Mouse (Mus musculus): Measurements from ENCODE around the gene Gm47791. TPM values are rescaled to one million over a fixed set of nuclear protein-coding genes. Genes with fewer than 3 reads are reported as not detected.

Gene Gm47791
- not detected in 2 replicates for polyA plus RNA-seq (2011; ENCODE audit: insufficient read length, low read depth, missing spikeins)

GRCm38 (mm10) chr1:82771022-82771586 lies at the start of gene Gm47791:
Gene Gm47791, minus strand, starts transcription at chr1:82771243.
- Histone ChIP-seq H3K4me3 (ENCODE audit: insufficient read depth, low read length) (no peak within 1 kb of the TSS), H3K4me1 (ENCODE audit: control insufficient read depth, insufficient read depth, low read length) (no peaks in the 10 kb centered on the region), H3K27ac (ENCODE audit: insufficient read depth, low read length) (no peak within 1 kb of the TSS)
- no peak for TF ChIP-seq CTCF (IDR thresholded peaks at IDR 0.05; ENCODE audit: borderline replicate concordance, insufficient read depth, low read length)
- TF ChIP-seq POLR2A (IDR thresholded peaks at IDR 0.05; ENCODE audit: low read depth, low read length) = no peak

DNA sequence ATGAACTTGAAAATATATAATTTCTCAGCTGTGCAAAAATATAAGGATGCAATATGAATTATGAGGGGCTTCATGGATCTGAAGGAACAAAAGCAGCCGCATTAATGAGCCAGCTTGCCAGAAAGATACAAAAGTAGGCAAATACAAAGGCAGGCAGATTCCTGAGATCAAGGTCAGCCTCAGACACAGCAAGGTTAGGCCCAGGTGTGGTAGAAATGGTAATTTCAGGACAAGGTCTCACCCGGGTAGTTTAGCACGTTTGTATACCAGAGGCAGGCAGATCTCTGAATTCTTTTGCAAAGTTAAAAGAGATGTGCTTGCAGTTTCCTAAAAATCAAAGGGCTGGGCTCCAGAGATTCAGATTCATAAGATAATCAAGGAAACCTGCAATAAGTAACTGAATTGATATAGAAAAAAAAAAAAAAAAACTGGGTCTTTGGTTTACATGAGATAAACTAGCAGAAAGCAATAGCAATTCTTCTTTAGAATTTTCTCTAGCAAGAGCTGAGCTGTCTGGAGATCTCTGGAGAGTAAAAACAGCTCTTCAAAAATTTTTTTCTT lies 49.7 kb upstream of the Gm47791 start:
- H3K4me1 ChIP-seq (ENCODE audit: control insufficient read depth, insufficient read depth, low read length) = peaks cover 2% of the 10 kb centered on the region; the same call in 1 of the 2 replicates
- no peak overlapping the region for H3K4me3 ChIP-seq (ENCODE audit: insufficient read depth, low read length)
- TF ChIP-seq POLR2A (IDR thresholded peaks at IDR 0.05; ENCODE audit: low read depth, low read length) (no peak), CTCF (IDR thresholded peaks at IDR 0.05; ENCODE audit: borderline replicate concordance, insufficient read depth, low read length) (no peak)
- no peak overlapping the region for H3K27ac ChIP-seq (ENCODE audit: insufficient read depth, low read length)

- Histone ChIP-seq H3K4me3 (ENCODE audit: insufficient read depth, low read length) (no peak overlapping the region), H3K27ac (ENCODE audit: insufficient read depth, low read length) (no peak overlapping the region), H3K4me1 (ENCODE audit: control insufficient read depth, insufficient read depth, low read length) (peaks cover 2% of the 10 kb centered on the region; the same call in 1 of the 2 replicates)
- TF ChIP-seq POLR2A (IDR thresholded peaks at IDR 0.05; ENCODE audit: low read depth, low read length) (no peak), CTCF (IDR thresholded peaks at IDR 0.05; ENCODE audit: borderline replicate concordance, insufficient read depth, low read length) (no peak)
Observed at GRCm38 (mm10) chr1:82820179-82820578, 49.1 kb upstream of the Gm47791 start.

DNA sequence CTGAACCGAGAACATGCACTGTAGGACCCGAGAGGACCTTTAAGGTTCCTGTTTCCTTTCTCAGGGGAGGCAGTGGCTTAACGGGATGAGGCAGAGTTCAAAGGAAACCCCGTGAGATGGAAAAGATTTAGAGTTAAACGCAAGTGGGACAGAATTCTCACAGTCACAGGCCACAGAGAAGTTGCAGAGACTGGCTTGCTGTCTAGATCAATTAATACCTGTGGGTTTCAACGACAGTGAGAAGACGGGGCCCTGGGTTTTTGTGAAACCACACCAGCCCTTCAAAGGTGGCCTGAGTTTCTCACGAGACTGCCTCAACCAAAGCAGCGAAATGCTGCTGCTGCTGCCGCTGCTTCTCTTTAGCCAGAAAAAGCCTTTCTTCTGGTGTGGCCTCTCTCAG lies 48.3 kb upstream of the Gm47791 start:
- Histone ChIP-seq H3K4me3 (ENCODE audit: insufficient read depth, low read length) (no peak overlapping the region), H3K27ac (ENCODE audit: insufficient read depth, low read length) (no peak overlapping the region), H3K4me1 (ENCODE audit: control insufficient read depth, insufficient read depth, low read length) (peaks cover 2% of the 10 kb centered on the region; the same call in 1 of the 2 replicates)
- no peak for TF ChIP-seq CTCF (IDR thresholded peaks at IDR 0.05; ENCODE audit: borderline replicate concordance, insufficient read depth, low read length)
- no peak for TF ChIP-seq POLR2A (IDR thresholded peaks at IDR 0.05; ENCODE audit: low read depth, low read length)

DNA sequence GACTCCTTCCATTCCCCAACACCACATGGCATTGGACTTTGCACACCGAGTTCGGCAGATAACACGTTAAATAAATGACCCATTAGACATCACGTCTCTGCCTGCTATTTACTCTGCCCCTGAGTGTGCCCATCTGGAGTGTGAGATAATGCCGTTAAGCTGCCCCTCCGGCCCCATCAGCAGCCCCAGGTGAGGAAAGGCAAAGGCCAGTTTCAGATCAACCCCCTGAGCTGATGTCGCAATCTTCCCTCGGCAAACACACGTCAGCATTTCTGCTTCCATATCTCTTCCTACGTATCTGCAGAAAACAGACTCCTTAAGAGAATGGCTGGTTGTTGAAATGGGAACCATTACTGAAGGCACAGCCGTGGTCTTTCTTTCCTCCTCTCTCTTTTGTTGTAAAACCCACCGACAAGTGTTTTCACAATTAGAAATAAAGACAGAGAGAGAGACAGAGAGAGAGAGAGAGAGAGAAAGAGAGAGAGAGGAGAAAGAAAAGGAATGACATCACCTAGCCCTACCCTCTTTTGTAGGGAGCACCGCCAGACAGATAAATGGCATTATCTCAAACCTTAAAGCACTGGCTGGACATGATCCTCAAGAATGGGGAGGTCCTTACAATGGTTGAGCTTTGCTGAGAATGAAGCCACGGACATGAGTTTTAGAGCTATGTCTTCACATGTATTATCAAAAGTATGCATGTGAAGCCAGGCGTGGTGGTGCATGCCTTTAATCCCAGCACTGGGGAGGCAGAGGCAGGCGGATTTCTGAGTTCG lies 45.1 kb upstream of the Gm47791 start:
- Histone ChIP-seq H3K4me3 (ENCODE audit: insufficient read depth, low read length) (no peak overlapping the region), H3K27ac (ENCODE audit: insufficient read depth, low read length) (no peak overlapping the region), H3K4me1 (ENCODE audit: control insufficient read depth, insufficient read depth, low read length) (peaks cover 6% of the 10 kb centered on the region; the same call in 1 of the 2 replicates)
- no peak for TF ChIP-seq POLR2A (IDR thresholded peaks at IDR 0.05; ENCODE audit: low read depth, low read length)
- TF ChIP-seq CTCF (IDR thresholded peaks at IDR 0.05; ENCODE audit: borderline replicate concordance, insufficient read depth, low read length) = no peak

- Histone ChIP-seq H3K4me1 (ENCODE audit: control insufficient read depth, insufficient read depth, low read length) (peaks cover 13% of the 10 kb centered on the region), H3K4me3 (ENCODE audit: insufficient read depth, low read length) (no peak overlapping the region), H3K27ac (ENCODE audit: insufficient read depth, low read length) (no peak overlapping the region)
- no peak for TF ChIP-seq POLR2A (IDR thresholded peaks at IDR 0.05; ENCODE audit: low read depth, low read length)
- TF ChIP-seq CTCF (IDR thresholded peaks at IDR 0.05; ENCODE audit: borderline replicate concordance, insufficient read depth, low read length) = no peak
Observed at GRCm38 (mm10) chr1:82811766-82812165, 40.7 kb upstream of the Gm47791 start.

DNA sequence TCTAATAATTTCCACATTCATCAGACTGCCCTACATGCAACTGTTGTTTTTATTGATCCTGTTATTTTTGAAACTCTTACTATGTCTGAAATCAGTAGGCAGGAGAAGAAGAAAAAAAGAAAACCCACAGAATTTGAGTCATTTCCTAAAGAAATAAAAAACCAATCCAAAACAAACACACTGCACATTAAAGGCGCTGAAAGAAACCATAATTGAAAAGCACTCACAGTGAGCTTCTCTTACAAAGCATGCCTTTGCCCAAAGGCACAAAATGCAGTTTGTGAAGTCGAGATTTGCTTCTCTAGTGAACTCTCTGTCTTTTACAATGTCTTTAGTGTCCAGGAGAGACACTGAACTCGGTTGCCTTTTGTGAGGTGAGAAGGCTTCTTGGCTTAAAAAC lies 37.5 kb upstream of the Gm47791 start:
- H3K27ac ChIP-seq (ENCODE audit: insufficient read depth, low read length) = peak overlapping the region; percentile 51
- H3K4me1 ChIP-seq (ENCODE audit: control insufficient read depth, insufficient read depth, low read length) = peaks cover 13% of the 10 kb centered on the region
- no peak overlapping the region for H3K4me3 ChIP-seq (ENCODE audit: insufficient read depth, low read length)
- TF ChIP-seq CTCF (IDR thresholded peaks at IDR 0.05; ENCODE audit: borderline replicate concordance, insufficient read depth, low read length) = no peak
- no peak for TF ChIP-seq POLR2A (IDR thresholded peaks at IDR 0.05; ENCODE audit: low read depth, low read length)

GRCm38 (mm10) chr1:82807206-82807605 lies 36.2 kb upstream of the Gm47791 start:
- no peak overlapping the region for H3K27ac ChIP-seq (ENCODE audit: insufficient read depth, low read length)
- H3K4me1 ChIP-seq (ENCODE audit: control insufficient read depth, insufficient read depth, low read length) = peaks cover 13% of the 10 kb centered on the region
- TF ChIP-seq POLR2A (IDR thresholded peaks at IDR 0.05; ENCODE audit: low read depth, low read length) (no peak), CTCF (IDR thresholded peaks at IDR 0.05; ENCODE audit: borderline replicate concordance, insufficient read depth, low read length) (no peak)
- H3K4me3 ChIP-seq (ENCODE audit: insufficient read depth, low read length) = no peak overlapping the region

DNA sequence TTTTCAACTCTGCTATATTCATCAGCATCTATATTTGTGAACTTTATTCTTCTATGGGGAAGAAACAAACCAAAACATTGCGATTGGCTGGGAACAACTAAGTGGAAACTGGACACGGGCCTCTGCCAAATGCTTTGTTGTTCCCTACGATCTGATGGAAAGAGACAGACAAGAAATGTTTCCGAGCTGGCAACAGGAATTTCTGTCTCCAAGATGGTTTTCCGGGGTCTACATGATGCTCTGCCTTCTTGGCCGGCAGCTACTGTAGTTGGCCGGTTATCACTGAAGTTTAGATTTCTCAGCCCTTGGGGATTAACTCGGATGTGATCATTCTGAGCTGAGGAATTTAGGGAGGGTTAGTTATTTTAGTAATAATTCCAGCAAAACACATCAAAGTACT lies 35.3 kb upstream of the Gm47791 start:
- TF ChIP-seq CTCF (IDR thresholded peaks at IDR 0.05; ENCODE audit: borderline replicate concordance, insufficient read depth, low read length) = no peak
- no peak for TF ChIP-seq POLR2A (IDR thresholded peaks at IDR 0.05; ENCODE audit: low read depth, low read length)
- no peak overlapping the region for H3K27ac ChIP-seq (ENCODE audit: insufficient read depth, low read length)
- no peak overlapping the region for H3K4me3 ChIP-seq (ENCODE audit: insufficient read depth, low read length)
- peaks cover 13% of the 10 kb centered on the region for H3K4me1 ChIP-seq (ENCODE audit: control insufficient read depth, insufficient read depth, low read length)

DNA sequence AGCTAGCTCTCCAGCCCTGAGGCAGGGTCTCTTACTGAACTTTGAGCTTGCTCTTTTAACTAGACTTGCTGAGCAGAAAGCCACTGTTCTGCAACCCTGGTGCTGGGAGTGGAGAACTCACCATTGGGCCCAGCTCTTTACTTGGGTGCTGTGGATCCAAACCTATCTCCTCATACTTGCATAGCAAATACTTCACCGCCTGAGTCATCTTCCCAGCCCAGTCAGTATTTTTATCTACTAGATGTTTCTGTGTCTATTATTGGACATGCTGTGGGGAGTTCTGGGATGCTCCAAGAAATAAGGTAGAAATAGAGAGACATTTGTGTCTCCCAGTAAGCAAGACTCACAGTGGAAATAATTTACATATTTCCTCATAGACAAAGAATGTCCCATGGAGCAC lies 33.0 kb upstream of the Gm47791 start:
- Histone ChIP-seq H3K4me1 (ENCODE audit: control insufficient read depth, insufficient read depth, low read length) (peaks cover 14% of the 10 kb centered on the region), H3K4me3 (ENCODE audit: insufficient read depth, low read length) (no peak overlapping the region)
- TF ChIP-seq CTCF (IDR thresholded peaks at IDR 0.05; ENCODE audit: borderline replicate concordance, insufficient read depth, low read length) (no peak), POLR2A (IDR thresholded peaks at IDR 0.05; ENCODE audit: low read depth, low read length) (no peak)

More for the DNA sequence above, 33.0 kb upstream of the Gm47791 start:
- no peak overlapping the region for H3K27ac ChIP-seq (ENCODE audit: insufficient read depth, low read length)
